Mouse (Mus musculus) monocyte, adult 5-6 weeks (primary cell): ENCODE measurements around the gene Sim2. TPM values are rescaled to one million over a fixed set of nuclear protein-coding genes. Genes with fewer than 3 reads are reported as not detected.

Source experiments
- ATAC-seq: fragments of 153-309, 156-312 bp; replicated peaks from 2 replicates; pipeline ENCODE4 v1.8.0; 2017; ENCODE audit warnings: mild to moderate bottlenecking; ENCODE audit not compliant: low TSS enrichment, insufficient number of reproducible peaks, severe bottlenecking, poor library complexity, low FRiP score
- total RNA-seq: library from RNA; stranded (forward); fragments of 200-1000, 200-491, 200-594 nt; gene quantifications from 3 replicates; pipeline ENCODE4 v1.2.3, GENCODE M21; 2017

The Sim2 gene
- total RNA-seq, 1 experiment from 2014 or later: not detected

GRCm38 (mm10) chr16:94143325-94143724 lies 58.6 kb downstream of the Sim2 start:
- no peak for ATAC-seq

GRCm38 (mm10) chr16:94148139-94148538 lies 63.4 kb downstream of the Sim2 start:
- ATAC-seq: peak; percentile 37; the same call in 1 of the 2 replicates

- no peak for ATAC-seq
These were observed 65.7 kb downstream of the Sim2 start for GRCm38 (mm10) chr16:94150125-94151103.

- no peak for ATAC-seq
These were observed 70.4 kb downstream of the Sim2 start for GRCm38 (mm10) chr16:94155041-94155653.

GRCm38 (mm10) chr16:94157819-94158218 lies 73.1 kb downstream of the Sim2 start:
- ATAC-seq: no peak

- no peak for ATAC-seq
These were observed 77.3 kb downstream of the Sim2 start for GRCm38 (mm10) chr16:94162000-94162399.

GRCm38 (mm10) chr16:94163051-94163450 lies 78.3 kb downstream of the Sim2 start:
- no peak for ATAC-seq

- ATAC-seq: no peak
These were observed 79.5 kb downstream of the Sim2 start for GRCm38 (mm10) chr16:94164236-94164635.

- ATAC-seq: no peak
These were observed 80.2 kb downstream of the Sim2 start for GRCm38 (mm10) chr16:94164978-94165377.

GRCm38 (mm10) chr16:94168655-94169545 lies 84.2 kb downstream of the Sim2 start:
- no peak for ATAC-seq

- ATAC-seq: no peak
These were observed 85.5 kb downstream of the Sim2 start for GRCm38 (mm10) chr16:94170218-94170617.

- no peak for ATAC-seq
These were observed 88.6 kb downstream of the Sim2 start for GRCm38 (mm10) chr16:94173361-94173760.

GRCm38 (mm10) chr16:94175366-94175986 lies 90.7 kb downstream of the Sim2 start:
- no peak for ATAC-seq

Other genes with a start within 250 kb of the Sim2 start
- 3.7 to 6.2 TPM (median 5.7 TPM) in 3 replicates for gene Chaf1b, start 201.0 kb upstream of the Sim2 start, total RNA-seq
- not detected in 3 replicates for gene Cldn14, start 76.1 kb upstream of the Sim2 start, total RNA-seq
- gene Hlcs, start 228.6 kb downstream of the Sim2 start, total RNA-seq: 21.4 to 41.3 TPM (median 32.1 TPM) in 3 replicates
- gene Ripply3, start 243.5 kb downstream of the Sim2 start, total RNA-seq: not detected in 3 replicates